Mouse (Mus musculus) left cerebral cortex, postnatal 14 days (tissue): Measurements from ENCODE around the gene Mllt10. TPM values are rescaled to one million over a fixed set of nuclear protein-coding genes. Genes with fewer than 3 reads are reported as not detected.

Source experiments
- DNase-seq, 2 experiments: peaks; one replicate each; pipeline ENCODE4 v3.0.0; 2021 to 2022; ENCODE audit warnings: low spot score in 2 of 2, mixed read lengths in 1 of 2
- intact Hi-C: fragments of 180-260 bp; cut with DNase I; formaldehyde crosslinking; loops from one replicate; pipeline ENCODE4 v1.15.1; 2025
- total RNA-seq, 2 experiments: library from RNA; stranded (reverse); gene quantifications; 2 replicates each; pipeline ENCODE4 v1.2.3; 2021

Mllt10 gene
- total RNA-seq, 2 experiments from 2014 or later = 47.7 TPM

GRCm38 (mm10) chr2:18048453-18049075, 6.5 kb upstream of the Mllt10 start, which contains the start of gene Skida1:
Gene Skida1 (minus strand): TSS chr2:18049051.
- intact Hi-C loops = loop anchor here (5.0 to 10.0 kb wide), 2 partner anchors 624 to 629 kb away; partner anchors contain the start of gene Bmi1
- peak in 1 of 2 experiments; percentile 31 for DNase-seq

GRCm38 (mm10) chr2:18049279-18049821, 5.7 kb upstream of the Mllt10 start:
- intact Hi-C loops = loop anchor here (5.0 to 10.0 kb wide), 2 partner anchors 625 to 628 kb away; partner anchors contain the start of gene Bmi1
- DNase-seq = no peak

GRCm38 (mm10) chr2:18050018-18050417, 5.0 kb upstream of the Mllt10 start:
- intact Hi-C loops = no loop called here

GRCm38 (mm10) chr2:18050541-18050985, 4.5 kb upstream of the Mllt10 start:
- DNase-seq = no peak
- intact Hi-C loops = no loop called here

More at GRCm38 (mm10) chr2:18050018-18050417, 5.0 kb upstream of the Mllt10 start:
- no peak for DNase-seq

GRCm38 (mm10) chr2:18051026-18051830, 3.8 kb upstream of the Mllt10 start:
- no peak for DNase-seq
- intact Hi-C loops = no loop called here

GRCm38 (mm10) chr2:18051831-18052170, 3.2 kb upstream of the Mllt10 start:
- intact Hi-C loops = no loop called here
- no peak for DNase-seq

- intact Hi-C loops = no loop called here
- DNase-seq = no peak
Measured at GRCm38 (mm10) chr2:18052581-18052980, 2.5 kb upstream of the Mllt10 start.

GRCm38 (mm10) chr2:18053243-18053950, 1.6 kb upstream of the Mllt10 start:
- intact Hi-C loops = no loop called here
- no peak for DNase-seq

- peak in 1 of 2 experiments; percentile 43 for DNase-seq
Measured at GRCm38 (mm10) chr2:18053951-18054530, 996 bp upstream of the Mllt10 start.

GRCm38 (mm10) chr2:18055929-18056785, 1.1 kb downstream of the Mllt10 start:
- intact Hi-C loops = no loop called here
- peak; percentile 83 to 87 for DNase-seq

More at GRCm38 (mm10) chr2:18053951-18054530, 996 bp upstream of the Mllt10 start:
- intact Hi-C loops = no loop called here

GRCm38 (mm10) chr2:18056786-18057255, 1.8 kb downstream of the Mllt10 start:
- DNase-seq = peak; percentile 80 to 84
- intact Hi-C loops = no loop called here

GRCm38 (mm10) chr2:18057336-18058145, 2.5 kb downstream of the Mllt10 start:
- DNase-seq = peak; percentile 28 to 51
- intact Hi-C loops = no loop called here

- intact Hi-C loops = no loop called here
Measured at GRCm38 (mm10) chr2:18058146-18058708, 3.2 kb downstream of the Mllt10 start.

GRCm38 (mm10) chr2:18059063-18059462, 4.0 kb downstream of the Mllt10 start:
- intact Hi-C loops = no loop called here
- no peak for DNase-seq

More at GRCm38 (mm10) chr2:18058146-18058708, 3.2 kb downstream of the Mllt10 start:
- DNase-seq = no peak

- DNase-seq = no peak
- intact Hi-C loops = loop anchor here (5.0 kb wide), 1 partner anchor 33 kb away; no protein-coding TSS in a partner anchor
Measured at GRCm38 (mm10) chr2:18059891-18060290, 4.9 kb downstream of the Mllt10 start.

- DNase-seq = no peak
- intact Hi-C loops = loop anchor here (5.0 kb wide), 1 partner anchor 33 kb away; no protein-coding TSS in a partner anchor
Measured at GRCm38 (mm10) chr2:18060396-18060795, 5.4 kb downstream of the Mllt10 start.

GRCm38 (mm10) chr2:18063763-18064251, 8.8 kb downstream of the Mllt10 start:
- intact Hi-C loops = loop anchor here (5.0 kb wide), 1 partner anchor 37 kb away; no protein-coding TSS in a partner anchor
- peak; percentile 52 to 75 for DNase-seq
